Mouse (Mus musculus) C2C12 (cell line): ENCODE measurements around the gene Atxn2. TPM values are rescaled to one million over a fixed set of nuclear protein-coding genes. Genes with fewer than 3 reads are reported as not detected.
A peak's percentile ranks its signal among the peaks of the same experiment; 100 is the strongest.

Source experiments
- H3K27me3 ChIP-seq: one replicate; pipeline ENCODE4 v1.6.1; 2011; ENCODE audit not compliant: control insufficient read depth, insufficient read depth, insufficient read length
- H3K36me3 ChIP-seq: one replicate; pipeline ENCODE4 v1.6.1; 2011; ENCODE audit not compliant: control insufficient read depth, insufficient read depth
- H3K4me3 ChIP-seq: one replicate; pipeline ENCODE4 v1.5.1; 2011; ENCODE audit warnings: mild to moderate bottlenecking, control low read depth; ENCODE audit not compliant: poor library complexity, insufficient read depth, severe bottlenecking
- H3K79me2 ChIP-seq: one replicate; pipeline ENCODE4 v1.6.1; 2011; ENCODE audit not compliant: control insufficient read depth, insufficient read depth
- H3K79me3 ChIP-seq: one replicate; pipeline ENCODE4 v1.6.1; 2011; ENCODE audit warnings: low read depth, control low read depth
- H3ac ChIP-seq: one replicate; pipeline ENCODE3; 2011; ENCODE audit warnings: low read depth; ENCODE audit not compliant: control insufficient read depth, insufficient read length
- CEBPB ChIP-seq: IDR thresholded peaks from one replicate; pipeline ENCODE4 v1.6.1; 2011; ENCODE audit warnings: low read depth, mild to moderate bottlenecking, control low read depth, moderate library complexity
- CTCF ChIP-seq: IDR thresholded peaks from one replicate; pipeline ENCODE4 v1.5.1; 2011; ENCODE audit not compliant: control insufficient read depth, insufficient read depth, insufficient read length
- FOSL1 ChIP-seq: IDR thresholded peaks from one replicate; pipeline ENCODE4 v1.8.0; 2011; ENCODE audit warnings: mild to moderate bottlenecking, low read length; ENCODE audit not compliant: poor library complexity, insufficient read depth, severe bottlenecking
- MAX ChIP-seq: IDR thresholded peaks from one replicate; pipeline ENCODE4 v1.6.1; 2011; ENCODE audit warnings: mild to moderate bottlenecking, control low read depth
- MYOD1 ChIP-seq: IDR thresholded peaks from one replicate; pipeline ENCODE4 v1.6.1; 2011; ENCODE audit warnings: low read depth; ENCODE audit not compliant: control insufficient read depth, insufficient read length
- MYOG ChIP-seq: IDR thresholded peaks from one replicate; pipeline ENCODE4 v1.6.1; 2011; ENCODE audit not compliant: control insufficient read depth, insufficient read length; ENCODE audit errors: extremely low read depth
- USF1 ChIP-seq: IDR thresholded peaks from one replicate; pipeline ENCODE4 v1.6.1; 2011; ENCODE audit warnings: low read depth, mild to moderate bottlenecking, control low read depth, moderate library complexity
- polyA plus RNA-seq: library from polyadenylated mRNA; unstranded; fragments of >200 nt; fragmentation: generic; extraction: Trizol; gene quantifications from one replicate; pipeline ENCODE4 v1.2.1, GENCODE M21; 2012; ENCODE audit warnings: missing spikeins

Atxn2 gene
- polyA plus RNA-seq, 1 experiment = 69.9 TPM

DNA sequence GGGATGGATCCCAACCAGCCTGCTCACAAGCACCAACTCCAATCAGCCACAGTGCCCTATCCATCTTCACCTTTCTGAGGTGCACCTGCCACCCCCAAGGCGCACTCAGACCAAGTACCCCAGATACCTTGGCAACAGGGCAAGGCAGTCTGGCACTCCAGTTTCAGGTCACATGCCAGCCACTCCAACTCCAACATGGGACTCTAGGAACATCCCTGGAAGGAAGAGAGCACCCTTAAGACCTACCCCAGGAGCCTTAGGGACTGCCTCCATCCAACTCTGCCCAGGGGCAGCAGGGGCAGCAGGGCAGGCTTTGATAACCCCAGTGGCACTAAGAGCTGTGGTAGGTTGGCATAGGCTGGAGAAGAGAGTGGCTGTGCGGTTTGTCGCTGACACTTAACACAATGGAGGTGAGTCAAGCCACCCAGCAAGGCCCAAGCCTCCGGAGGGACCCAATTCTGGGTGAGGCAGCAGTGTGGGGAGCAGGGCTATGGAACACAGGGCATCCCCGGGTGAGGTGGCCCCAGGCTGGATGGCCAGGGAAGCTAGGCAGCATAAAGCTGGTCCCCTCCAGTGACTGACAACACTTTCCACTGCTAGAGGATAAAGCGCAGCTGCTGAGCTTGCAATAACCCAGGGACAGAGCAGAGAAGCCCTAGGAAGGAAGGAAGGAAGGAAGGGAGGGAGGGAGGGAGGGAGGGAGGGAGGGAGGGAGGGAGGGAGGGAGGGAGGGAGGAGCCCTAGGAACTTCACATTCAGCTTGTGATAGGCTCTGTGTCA lies 121.4 kb downstream of the Atxn2 start:
- peaks cover 73% of the 10 kb centered on the region for H3K79me3 ChIP-seq
- H3K4me3 ChIP-seq = no peak overlapping the region
- no peak for TF ChIP-seq MYOD1
- TF ChIP-seq MYOG = no peak
- TF ChIP-seq USF1 = no peak
- no peak for TF ChIP-seq CTCF
- TF ChIP-seq MAX = no peak
- peaks cover 91% of the 10 kb centered on the region for H3K79me2 ChIP-seq
- H3ac ChIP-seq = no peak overlapping the region
- H3K36me3 ChIP-seq = peaks cover 43% of the 10 kb centered on the region
- no peaks in the 10 kb centered on the region for H3K27me3 ChIP-seq

DNA sequence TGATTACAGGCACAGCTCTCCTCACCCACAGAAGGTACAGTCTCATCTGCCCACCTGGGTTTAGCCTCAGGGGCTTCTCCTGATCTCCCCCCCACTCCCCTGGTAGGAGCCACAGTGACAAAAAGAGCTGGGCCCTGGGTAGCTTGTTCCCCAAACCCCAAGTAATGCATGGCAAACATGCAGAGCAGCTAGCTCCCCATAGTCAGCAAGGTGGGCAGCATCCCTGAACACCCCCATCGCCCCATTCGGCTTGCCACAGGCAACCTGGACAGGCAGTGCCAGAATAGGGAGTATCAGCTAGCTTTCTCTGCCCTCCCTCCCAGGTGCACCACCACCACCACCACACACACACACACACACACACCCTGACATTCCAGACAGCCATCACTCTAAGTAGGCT lies 122.0 kb downstream of the Atxn2 start:
- H3K79me2 ChIP-seq = peaks cover 85% of the 10 kb centered on the region
- H3K79me3 ChIP-seq = peaks cover 68% of the 10 kb centered on the region
- H3K4me3 ChIP-seq = no peak overlapping the region
- H3K36me3 ChIP-seq = peaks cover 37% of the 10 kb centered on the region
- H3ac ChIP-seq = peak overlapping the region; percentile 50
- no peaks in the 10 kb centered on the region for H3K27me3 ChIP-seq
- TF ChIP-seq CTCF (no peak), USF1 (no peak), MYOG (no peak), MYOD1 (no peak), FOSL1 (no peak), MAX (no peak), CEBPB (no peak)

DNA sequence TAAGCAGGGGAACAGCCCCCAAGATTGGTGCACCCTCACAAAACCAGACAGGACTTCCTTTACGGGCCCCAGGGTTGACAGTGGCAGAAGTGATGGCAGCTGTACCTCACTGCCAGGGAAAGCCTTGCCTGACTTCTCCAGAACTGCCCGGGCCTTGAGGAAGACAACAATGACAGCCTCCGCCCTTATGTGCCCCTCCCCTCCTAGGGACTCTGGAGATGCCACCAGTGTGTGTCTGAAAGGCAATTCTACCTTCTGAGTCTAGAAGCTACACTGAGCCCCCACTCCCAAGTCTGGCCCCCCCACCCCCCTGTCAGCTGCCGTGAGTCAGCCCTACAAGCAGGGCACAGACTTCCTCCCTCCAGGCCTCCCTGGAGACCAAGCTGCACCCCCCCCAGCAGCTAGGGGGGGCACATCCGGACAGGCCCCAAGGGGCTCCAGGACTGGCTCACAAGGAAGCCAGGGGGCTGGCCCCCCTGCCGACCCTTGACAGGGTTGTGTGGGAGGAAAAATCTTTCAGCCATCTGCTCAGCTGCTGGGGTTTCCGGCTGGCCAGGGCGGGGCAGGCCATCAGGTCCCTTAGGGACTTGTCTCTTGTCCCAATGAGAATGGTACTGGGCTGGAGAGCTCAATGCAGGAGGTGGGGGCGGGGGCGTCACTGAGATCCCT lies 122.6 kb downstream of the Atxn2 start:
- peaks cover 34% of the 10 kb centered on the region for H3K36me3 ChIP-seq
- H3K79me3 ChIP-seq = peaks cover 65% of the 10 kb centered on the region
- TF ChIP-seq MAX = no peak
- TF ChIP-seq FOSL1 = no peak
- no peak for TF ChIP-seq USF1
- no peak for TF ChIP-seq MYOD1
- TF ChIP-seq CEBPB = no peak
- TF ChIP-seq CTCF = no peak
- TF ChIP-seq MYOG = no peak
- no peaks in the 10 kb centered on the region for H3K27me3 ChIP-seq
- peak overlapping the region; percentile 50 for H3ac ChIP-seq
- peak overlapping the region; percentile 79 for H3K4me3 ChIP-seq
- H3K79me2 ChIP-seq = peaks cover 79% of the 10 kb centered on the region

GRCm38 (mm10) chr5:121834241-121834606 lies 123.1 kb downstream of the Atxn2 start:
- Histone ChIP-seq H3K79me3 (peaks cover 63% of the 10 kb centered on the region), H3K27me3 (no peaks in the 10 kb centered on the region), H3K36me3 (peaks cover 29% of the 10 kb centered on the region), H3ac (peak overlapping the region; percentile 46), H3K79me2 (peaks cover 74% of the 10 kb centered on the region), H3K4me3 (peak overlapping the region; percentile 79)
- TF ChIP-seq FOSL1 (no peak), USF1 (no peak), CTCF (no peak)

DNA sequence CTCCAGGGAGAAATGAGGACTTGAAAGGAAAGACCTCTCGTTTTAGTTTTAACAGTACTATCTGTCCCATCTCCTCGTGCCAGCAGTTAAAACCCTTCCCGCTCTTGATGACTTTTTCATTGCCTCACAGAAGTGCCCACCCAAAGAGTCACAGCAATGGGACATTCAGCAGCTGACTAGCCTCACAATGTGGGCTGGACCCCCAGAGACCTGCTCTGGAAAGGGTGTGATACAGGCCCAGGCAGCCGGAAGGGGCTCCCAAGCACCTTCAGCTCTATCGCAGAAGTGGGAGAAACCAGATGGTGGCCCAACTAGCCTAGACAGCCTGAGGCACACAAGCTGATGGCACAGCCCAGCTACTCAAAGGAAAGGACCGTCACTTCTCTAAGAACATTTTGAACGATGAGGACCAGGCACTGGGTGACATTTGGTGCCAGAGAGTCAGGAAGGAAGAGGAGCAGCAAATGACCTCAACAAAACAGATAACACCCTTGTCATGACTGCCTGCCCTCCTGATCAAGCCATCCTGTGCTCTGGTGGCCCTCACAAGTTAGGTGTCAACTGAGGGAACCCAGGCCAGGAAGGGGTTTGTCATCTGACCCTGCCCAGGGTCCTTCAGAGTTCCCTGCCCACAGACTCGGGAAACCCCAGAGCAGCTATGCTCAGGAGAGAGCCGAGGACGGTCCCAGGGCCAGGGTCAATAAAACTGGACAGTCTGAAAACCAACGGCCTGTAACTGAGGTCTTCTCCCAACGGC lies 124.0 kb downstream of the Atxn2 start:
- no peak for TF ChIP-seq MYOG
- TF ChIP-seq FOSL1 = no peak
- no peak for TF ChIP-seq USF1
- no peak for TF ChIP-seq CTCF
- no peak for TF ChIP-seq MAX
- no peak for TF ChIP-seq CEBPB
- TF ChIP-seq MYOD1 = no peak
- Histone ChIP-seq H3K36me3 (peaks cover 20% of the 10 kb centered on the region), H3K27me3 (no peaks in the 10 kb centered on the region), H3K4me3 (peak overlapping the region; percentile 79), H3ac (peak overlapping the region; percentile 71), H3K79me2 (peaks cover 65% of the 10 kb centered on the region), H3K79me3 (peaks cover 54% of the 10 kb centered on the region)
